Mouse (Mus musculus): ENCODE measurements around the gene Adcy4. TPM values are rescaled to one million over a fixed set of nuclear protein-coding genes. Genes with fewer than 3 reads are reported as not detected.
A peak's percentile ranks its signal among the peaks of the same experiment; 100 is the strongest.

The Adcy4 gene
- total RNA-seq, 2 experiments from 2014 or later = 9.2 to 11.3 TPM

DNA sequence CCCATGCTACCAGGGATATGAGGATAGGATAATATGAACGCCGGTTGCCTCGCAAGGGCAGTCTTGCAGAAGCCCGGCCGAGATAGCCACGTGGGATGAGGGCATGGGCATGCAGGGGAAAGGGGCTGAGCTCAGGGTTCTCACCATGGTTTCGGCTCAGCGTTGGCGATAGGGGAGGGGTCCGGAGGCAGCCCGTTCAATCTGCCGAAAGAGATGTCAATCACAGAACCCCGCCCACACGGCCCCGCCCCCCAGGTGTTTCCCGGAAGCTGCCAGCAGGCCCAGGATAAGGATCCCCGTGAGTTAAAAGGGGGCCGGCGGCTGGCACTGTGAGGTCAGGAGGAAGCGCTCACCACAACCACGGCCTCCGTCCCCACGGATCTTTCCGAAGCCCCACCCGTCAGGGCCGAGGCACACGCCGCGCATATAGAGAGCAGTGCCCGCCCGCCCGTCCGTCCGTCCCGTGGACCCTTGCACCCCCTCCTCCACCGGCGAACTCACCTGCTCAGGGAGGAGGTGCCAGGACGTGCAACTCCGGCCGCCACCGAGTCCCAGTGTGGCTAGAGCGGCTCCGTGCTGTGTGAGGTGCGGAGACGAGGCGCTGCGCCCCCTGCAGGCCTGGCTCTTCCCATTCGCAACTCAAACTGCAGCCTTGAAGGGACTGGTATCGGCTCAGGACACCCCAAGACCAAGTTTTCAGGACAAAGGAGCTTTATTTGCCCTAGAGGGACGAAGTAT lies 62.0 kb downstream of the Adcy4 start, which contains the start of gene Rabggta:
Gene Rabggta (minus strand): TSS at position 564 of the 738 bp plus-strand sequence.
- DNase-seq (ENCODE audit: low spot score in 2 of 2) = peak; percentile 80 to 92

DNA sequence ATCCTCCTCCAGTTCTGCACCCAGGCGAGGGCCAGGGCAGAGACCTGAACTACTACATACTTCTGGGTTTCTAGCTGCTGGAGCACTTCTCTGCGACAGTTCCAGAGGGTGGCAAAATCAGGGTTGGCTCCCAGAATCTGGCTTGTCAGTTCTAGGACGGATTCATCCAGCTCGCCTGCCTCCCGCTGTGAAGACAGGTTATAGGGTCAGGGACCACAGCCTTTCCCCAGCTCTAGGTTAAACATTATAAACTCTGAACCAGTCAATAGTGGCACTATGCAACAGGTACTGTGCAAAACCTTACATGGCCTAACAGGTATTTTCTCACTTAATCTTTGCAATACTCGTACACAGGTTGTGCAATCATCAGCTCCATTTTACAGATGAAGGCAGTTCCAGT lies 62.8 kb downstream of the Adcy4 start:
- DNase-seq (ENCODE audit: low spot score in 2 of 2) = no peak

DNA sequence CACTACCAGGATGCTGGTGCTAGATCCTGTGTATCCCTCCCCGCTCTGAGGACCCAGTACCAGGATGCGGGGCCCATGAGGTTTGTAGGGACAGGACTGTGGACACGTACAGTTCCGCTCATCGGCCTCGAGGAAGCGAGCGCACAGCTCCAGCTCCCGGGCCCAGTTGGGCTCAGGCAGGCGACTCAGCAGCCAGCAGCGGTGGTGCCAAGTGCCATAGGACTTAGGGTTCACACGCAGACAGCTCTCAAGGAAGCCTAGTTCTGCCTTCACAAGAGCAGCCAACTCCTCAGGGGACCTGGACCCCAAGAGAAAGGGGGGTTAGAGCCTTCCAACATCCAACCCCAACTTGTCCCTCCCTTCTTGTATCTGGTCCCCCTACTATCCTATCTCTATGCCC lies 63.2 kb downstream of the Adcy4 start:
- no peak for DNase-seq (ENCODE audit: low spot score in 2 of 2)

DNA sequence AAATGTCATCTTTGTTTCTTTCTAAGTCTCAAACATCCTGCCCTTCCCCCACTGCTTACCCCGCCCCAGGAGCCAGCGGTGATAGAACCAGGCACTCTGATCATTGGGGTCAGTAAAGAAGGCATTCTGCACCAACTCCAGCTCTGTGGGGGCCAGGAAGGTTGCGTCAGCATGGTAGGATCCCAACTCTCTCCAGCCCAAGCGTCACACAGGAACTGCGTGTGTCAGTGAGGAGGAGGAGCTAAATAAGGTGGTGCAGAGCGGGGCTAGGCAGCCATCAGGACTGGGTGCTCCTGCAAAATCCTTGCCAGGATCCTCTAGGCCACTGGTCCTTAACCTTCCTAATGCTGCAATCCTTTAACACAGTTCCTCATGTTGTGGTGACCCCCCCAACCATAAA lies 64.2 kb downstream of the Adcy4 start:
- DNase-seq (ENCODE audit: low spot score in 2 of 2) = no peak

Other genes with a start within 250 kb of the Adcy4 start
- gene Pck2, start 243.8 kb downstream of the Adcy4 start, total RNA-seq (2021) = 10 to 100 TPM; 21.6 to 21.8 TPM
- gene Dcaf11, start 224.1 kb downstream of the Adcy4 start, total RNA-seq (2021) = 10 to 100 TPM; 44.5 to 54.3 TPM
- gene A730061H03Rik, start 223.7 kb downstream of the Adcy4 start, total RNA-seq (2021) = 1 to 10 TPM in 1 of 2 experiments, not detected in 1; 1.4 TPM
- gene Fitm1, start 208.5 kb downstream of the Adcy4 start, total RNA-seq (2021) = 100 to 1,000 TPM; 294 to 332 TPM
- 10 to 100 TPM; 82.0 to 88.4 TPM for gene Psme1, start 206.0 kb downstream of the Adcy4 start, total RNA-seq (2021)
- 10 to 100 TPM; 49.1 to 53.6 TPM for gene Emc9, start 198.8 kb downstream of the Adcy4 start, total RNA-seq (2021)
- gene Psme2, start 193.0 kb downstream of the Adcy4 start, total RNA-seq (2021) = 100 to 1,000 TPM; 124 to 153 TPM
- gene Rnf31, start 192.4 kb downstream of the Adcy4 start, total RNA-seq (2021) = 10 to 100 TPM; 21.2 to 22.4 TPM
- gene Irf9, start 180.5 kb downstream of the Adcy4 start, total RNA-seq (2021) = 1 to 10 TPM; 7.0 to 9.0 TPM
- gene Rec8, start 166.1 kb downstream of the Adcy4 start, total RNA-seq (2021) = 1 to 10 TPM; 2.7 to 3.2 TPM
- 100 to 1,000 TPM in 1 of 2 experiments, 10 to 100 TPM in 1; 97.6 to 104 TPM for gene Ipo4, start 148.1 kb downstream of the Adcy4 start, total RNA-seq (2021)
- gene Gm49378, start 146.2 kb downstream of the Adcy4 start, total RNA-seq (2021) = 1 to 10 TPM; 1.7 to 2.4 TPM
- 10 to 100 TPM; 46.8 to 47.8 TPM for gene Tm9sf1, start 140.3 kb downstream of the Adcy4 start, total RNA-seq (2021)
- 1 to 10 TPM; 1.4 to 2.0 TPM for gene Tssk4, start 133.9 kb downstream of the Adcy4 start, total RNA-seq (2021)
- gene Mdp1, start 123.6 kb downstream of the Adcy4 start, total RNA-seq (2021) = 10 to 100 TPM; 27.2 to 27.5 TPM
- gene Gmpr2, start 112.2 kb downstream of the Adcy4 start, total RNA-seq (2021) = 10 to 100 TPM; 12.7 to 13.9 TPM
- gene Nedd8, start 112.0 kb downstream of the Adcy4 start, total RNA-seq (2021) = 100 to 1,000 TPM; 257 to 278 TPM
- gene Tinf2, start 102.3 kb downstream of the Adcy4 start, total RNA-seq (2021) = 10 to 100 TPM; 21.6 to 21.7 TPM
- gene Tgm1, start 70.2 kb downstream of the Adcy4 start, total RNA-seq (2021) = under 1 TPM; 0.39 to 0.49 TPM
- 10 to 100 TPM; 10.9 to 12.8 TPM for gene Rabggta, start 61.8 kb downstream of the Adcy4 start, total RNA-seq (2021)
- 10 to 100 TPM; 40.1 to 41.3 TPM for gene Dhrs1, start 38.4 kb downstream of the Adcy4 start, total RNA-seq (2021)
- gene Nop9, start 38.4 kb downstream of the Adcy4 start, total RNA-seq (2021) = 10 to 100 TPM; 16.9 to 18.5 TPM
- under 1 TPM in 1 of 2 experiments, not detected in 1; 0.36 TPM for gene Cideb, start 25.6 kb downstream of the Adcy4 start, total RNA-seq (2021)
- under 1 TPM; 0.13 to 0.20 TPM for gene Ltb4r2, start 22.7 kb downstream of the Adcy4 start, total RNA-seq (2021)
- under 1 TPM; 0.49 to 0.64 TPM for gene Ltb4r1, start 18.1 kb downstream of the Adcy4 start, total RNA-seq (2021)
- gene Ripk3, start 4.8 kb upstream of the Adcy4 start, total RNA-seq (2021) = 10 to 100 TPM in 1 of 2 experiments, 1 to 10 TPM in 1; 9.4 to 10.7 TPM
- gene Nfatc4, start 39.0 kb upstream of the Adcy4 start, total RNA-seq (2021) = 10 to 100 TPM; 23.0 to 26.0 TPM
- 10 to 100 TPM; 27.5 to 33.0 TPM for gene Nynrin, start 69.9 kb upstream of the Adcy4 start, total RNA-seq (2021)
- gene Cbln3, start 100.3 kb upstream of the Adcy4 start, total RNA-seq (2021) = under 1 TPM; 0.47 to 0.52 TPM
- 10 to 100 TPM; 15.7 to 16.9 TPM for gene Khnyn, start 100.9 kb upstream of the Adcy4 start, total RNA-seq (2021)
- gene Sdr39u1, start 116.2 kb upstream of the Adcy4 start, total RNA-seq (2021) = 10 to 100 TPM; 45.7 to 50.1 TPM
- gene Cma1, start 160.6 kb upstream of the Adcy4 start, total RNA-seq (2021) = 10 to 100 TPM; 70.9 to 91.6 TPM
- 1 to 10 TPM; 3.7 to 4.2 TPM for gene Cma2, start 166.9 kb upstream of the Adcy4 start, total RNA-seq (2021)
- gene Mcpt1, start 233.9 kb upstream of the Adcy4 start, total RNA-seq (2021) = not detected
- not detected for gene Mcpt9, start 246.4 kb upstream of the Adcy4 start, total RNA-seq (2021)